Mouse (Mus musculus): ENCODE measurements around the gene Gm6525. TPM values are rescaled to one million over a fixed set of nuclear protein-coding genes. Genes with fewer than 3 reads are reported as not detected.

The Gm6525 gene
- polyA plus RNA-seq, 1 experiment from 2014 or later = 0.99 TPM

DNA sequence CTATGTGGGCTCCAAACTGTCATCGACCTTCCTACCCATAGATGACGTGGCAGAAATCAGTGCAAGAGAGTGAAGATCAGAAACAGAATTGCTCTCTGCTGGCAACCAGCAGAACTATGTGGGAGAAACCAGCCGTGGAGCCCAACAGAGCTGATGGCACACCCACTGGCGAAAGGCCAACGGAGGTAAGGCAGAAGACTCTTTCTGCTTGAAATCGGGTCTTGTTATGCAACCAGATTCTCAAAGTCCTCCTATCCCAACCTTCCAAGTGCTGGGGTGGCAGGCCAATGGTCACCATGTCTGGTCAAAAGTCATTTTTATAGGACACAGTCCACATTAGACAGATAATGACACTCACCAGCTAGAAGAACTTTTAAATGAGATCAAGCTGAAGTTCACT is 40.6 kb downstream of the Gm6525 start:
- Histone ChIP-seq H3K27me3 (ENCODE audit: control insufficient read depth, insufficient read depth, low read length) (no peaks in the 10 kb centered on the region), H3K4me1 (replicated peaks; ENCODE audit: control insufficient read depth, insufficient read depth, low read length) (peaks cover 12% of the 10 kb centered on the region; the same call in 1 of the 2 replicates), H3K27ac (ENCODE audit: low read depth, low read length) (no peak overlapping the region), H3K4me2 (replicated peaks; ENCODE audit: low read depth, low read length) (no peak overlapping the region), H3K9ac (ENCODE audit: low read depth, low read length) (no peak overlapping the region), H3K9me3 (ENCODE audit: control insufficient read depth, low read length) (no peaks in the 10 kb centered on the region), H3K36me3 (ENCODE audit: control insufficient read depth, insufficient read depth, low read length) (no peaks in the 10 kb centered on the region), H3K4me3 (ENCODE audit: low read depth, low read length) (no peak overlapping the region)
- DNase-seq (ENCODE audit: low spot score) = no peak
- 90% methylated on average over 6 of the region's 6 CpGs for WGBS
- no peak for ATAC-seq (ENCODE audit: low FRiP score)

DNA sequence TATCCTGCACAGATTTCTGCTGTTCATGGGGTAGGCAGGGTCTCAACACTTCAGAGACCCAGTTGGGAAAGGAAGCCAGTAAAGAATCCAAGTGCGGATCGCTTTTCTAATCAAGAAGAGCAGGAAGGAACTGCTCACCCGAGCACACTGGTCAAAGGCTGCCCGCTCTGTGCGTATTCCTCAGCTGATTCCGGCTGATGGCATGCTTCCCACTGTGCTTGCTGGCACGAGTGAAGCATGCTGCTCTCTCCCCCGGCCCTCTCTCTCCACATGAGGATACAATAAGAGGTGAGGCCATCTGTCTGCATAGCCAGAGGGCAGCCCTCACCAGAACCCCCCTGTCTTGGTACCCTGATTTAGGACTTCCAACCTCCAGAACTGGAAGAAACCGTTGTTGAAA is 41.3 kb downstream of the Gm6525 start:
- H3K9me3 ChIP-seq (ENCODE audit: control insufficient read depth, low read length) = no peaks in the 10 kb centered on the region
- ATAC-seq (ENCODE audit: low FRiP score) = no peak
- no peaks in the 10 kb centered on the region for H3K36me3 ChIP-seq (ENCODE audit: control insufficient read depth, insufficient read depth, low read length)
- 61% methylated on average over 9 of the region's 9 CpGs for WGBS
- no peak for DNase-seq (ENCODE audit: low spot score)
- peaks cover 12% of the 10 kb centered on the region; the same call in 1 of the 2 replicates for H3K4me1 ChIP-seq (replicated peaks; ENCODE audit: control insufficient read depth, insufficient read depth, low read length)
- no peak overlapping the region for H3K27ac ChIP-seq (ENCODE audit: low read depth, low read length)
- H3K9ac ChIP-seq (ENCODE audit: low read depth, low read length) = no peak overlapping the region
- H3K4me3 ChIP-seq (ENCODE audit: low read depth, low read length) = no peak overlapping the region
- no peaks in the 10 kb centered on the region for H3K27me3 ChIP-seq (ENCODE audit: control insufficient read depth, insufficient read depth, low read length)
- no peak overlapping the region for H3K4me2 ChIP-seq (replicated peaks; ENCODE audit: low read depth, low read length)

DNA sequence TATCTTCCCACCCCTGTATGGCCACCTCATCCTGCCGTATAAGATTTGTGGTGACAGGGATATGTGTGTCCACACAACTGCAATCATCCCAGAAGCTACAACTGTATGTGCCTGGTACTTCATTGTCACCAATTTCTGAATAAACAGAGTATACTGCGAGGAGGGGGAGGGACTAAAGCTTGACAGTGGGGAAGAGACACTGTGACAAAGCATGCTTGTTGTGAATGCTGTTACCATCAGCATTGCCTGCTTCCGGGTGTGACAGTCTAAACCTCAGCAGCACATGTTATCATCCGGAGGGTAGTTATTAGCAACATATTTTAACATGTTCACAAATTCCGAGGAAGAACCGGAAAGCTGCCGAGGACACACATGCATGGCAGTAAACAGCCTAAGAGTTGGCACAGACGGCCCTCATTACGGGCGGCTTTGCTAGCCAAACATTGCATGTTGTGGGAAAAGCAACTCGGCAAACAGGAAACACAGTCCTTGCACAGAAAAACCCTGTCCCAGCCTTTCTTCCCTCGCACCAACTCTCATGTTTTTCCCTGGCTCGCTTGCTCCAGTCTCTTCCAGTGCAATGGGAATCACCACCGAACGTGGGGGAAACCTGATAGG is 41.9 kb downstream of the Gm6525 start:
- H3K4me1 ChIP-seq (replicated peaks; ENCODE audit: control insufficient read depth, insufficient read depth, low read length) = peaks cover 12% of the 10 kb centered on the region; the same call in 1 of the 2 replicates
- ATAC-seq (ENCODE audit: low FRiP score) (no peak), DNase-seq (ENCODE audit: low spot score) (no peak)
- no peak overlapping the region for H3K4me3 ChIP-seq (ENCODE audit: low read depth, low read length)
- H3K9me3 ChIP-seq (ENCODE audit: control insufficient read depth, low read length) = no peaks in the 10 kb centered on the region
- H3K9ac ChIP-seq (ENCODE audit: low read depth, low read length) = no peak overlapping the region
- H3K36me3 ChIP-seq (ENCODE audit: control insufficient read depth, insufficient read depth, low read length) = no peaks in the 10 kb centered on the region
- 82% methylated on average over 15 of the region's 15 CpGs for WGBS
- no peak overlapping the region for H3K4me2 ChIP-seq (replicated peaks; ENCODE audit: low read depth, low read length)
- H3K27ac ChIP-seq (ENCODE audit: low read depth, low read length) = no peak overlapping the region
- no peaks in the 10 kb centered on the region for H3K27me3 ChIP-seq (ENCODE audit: control insufficient read depth, insufficient read depth, low read length)

DNA sequence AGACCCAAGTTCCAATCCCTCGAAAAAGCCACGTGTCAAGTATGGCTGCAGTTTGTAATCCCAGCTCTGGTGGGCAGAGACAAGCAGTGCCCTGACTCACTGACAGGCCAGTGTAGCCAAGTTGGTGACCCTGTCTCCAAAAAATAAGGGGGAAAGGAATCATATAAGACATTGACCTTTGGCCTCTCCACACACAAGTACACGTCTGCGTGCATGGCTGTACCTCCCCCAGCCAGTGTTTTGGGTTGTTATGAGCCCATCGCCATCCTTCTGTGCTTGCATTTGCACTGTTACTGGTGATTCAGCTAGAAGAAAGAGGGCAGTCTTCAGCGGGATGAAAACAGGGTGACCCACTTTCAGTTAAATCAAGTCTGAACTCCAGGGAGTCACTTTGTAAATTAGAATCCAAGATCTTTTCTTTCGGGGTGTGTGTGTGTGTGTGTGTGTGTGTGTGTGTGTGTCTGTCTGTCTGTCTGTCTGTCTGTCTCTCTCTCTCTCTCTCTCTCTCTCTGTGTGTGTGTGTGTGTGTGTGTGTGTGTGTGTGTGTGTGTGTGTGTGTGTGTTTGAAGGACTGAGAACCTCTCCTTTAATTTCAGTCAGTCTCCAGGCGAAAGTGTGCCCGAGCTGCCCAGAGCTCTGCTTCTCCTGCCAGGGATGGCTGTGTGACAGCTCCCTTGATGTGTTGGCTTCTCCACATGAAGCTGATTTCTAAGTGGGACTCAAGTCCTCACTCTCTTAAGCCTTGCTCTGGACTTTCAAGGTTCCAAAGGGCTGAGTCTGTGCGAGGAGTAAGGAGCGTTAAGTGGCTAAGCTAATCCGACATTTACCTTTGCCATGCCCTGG is 43.4 kb downstream of the Gm6525 start:
- Histone ChIP-seq H3K9me3 (ENCODE audit: control insufficient read depth, low read length) (no peaks in the 10 kb centered on the region), H3K4me2 (replicated peaks; ENCODE audit: low read depth, low read length) (peak overlapping the region; percentile 26; the same call in 1 of the 2 replicates), H3K4me1 (replicated peaks; ENCODE audit: control insufficient read depth, insufficient read depth, low read length) (peaks cover 12% of the 10 kb centered on the region; the same call in 1 of the 2 replicates), H3K36me3 (ENCODE audit: control insufficient read depth, insufficient read depth, low read length) (no peaks in the 10 kb centered on the region), H3K9ac (ENCODE audit: low read depth, low read length) (peak overlapping the region; percentile 32; the same call in 1 of the 2 replicates), H3K27me3 (ENCODE audit: control insufficient read depth, insufficient read depth, low read length) (no peaks in the 10 kb centered on the region), H3K27ac (ENCODE audit: low read depth, low read length) (no peak overlapping the region), H3K4me3 (ENCODE audit: low read depth, low read length) (no peak overlapping the region)
- DNase-seq (ENCODE audit: low spot score) = no peak
- whole genome bisulfite sequencing = 50% methylated on average over 12 of the region's 12 CpGs
- ATAC-seq (ENCODE audit: low FRiP score) = no peak

DNA sequence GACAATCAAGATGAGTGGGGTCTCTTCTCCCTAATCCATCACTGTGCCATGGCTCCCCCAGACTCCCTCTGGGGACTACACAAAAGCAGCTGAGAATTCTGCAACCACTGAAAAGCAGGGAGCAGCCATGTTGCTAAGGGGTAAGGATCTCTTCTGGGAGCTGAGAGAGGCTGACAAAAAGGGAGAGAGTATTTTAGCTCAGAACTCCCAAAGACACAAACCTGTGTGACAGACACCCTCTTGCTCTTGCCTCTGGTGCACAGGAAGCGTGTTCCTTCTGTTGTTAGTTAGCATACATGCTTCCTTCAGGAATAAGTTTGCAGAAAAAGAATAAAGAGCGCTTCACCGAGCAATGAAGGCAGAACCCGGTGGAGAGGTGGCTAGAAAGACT is 44.1 kb downstream of the Gm6525 start:
- 39% methylated on average over 4 of the region's 4 CpGs for WGBS
- ATAC-seq (ENCODE audit: low FRiP score) = no peak
- Histone ChIP-seq H3K36me3 (ENCODE audit: control insufficient read depth, insufficient read depth, low read length) (no peaks in the 10 kb centered on the region), H3K9ac (ENCODE audit: low read depth, low read length) (peak overlapping the region; percentile 32; the same call in 1 of the 2 replicates), H3K9me3 (ENCODE audit: control insufficient read depth, low read length) (no peaks in the 10 kb centered on the region), H3K4me2 (replicated peaks; ENCODE audit: low read depth, low read length) (peak overlapping the region; percentile 26), H3K4me3 (ENCODE audit: low read depth, low read length) (peak overlapping the region; percentile 8; the same call in 1 of the 2 replicates), H3K27ac (ENCODE audit: low read depth, low read length) (no peak overlapping the region), H3K27me3 (ENCODE audit: control insufficient read depth, insufficient read depth, low read length) (no peaks in the 10 kb centered on the region), H3K4me1 (replicated peaks; ENCODE audit: control insufficient read depth, insufficient read depth, low read length) (peaks cover 12% of the 10 kb centered on the region; the same call in 1 of the 2 replicates)
- no peak for DNase-seq (ENCODE audit: low spot score)

DNA sequence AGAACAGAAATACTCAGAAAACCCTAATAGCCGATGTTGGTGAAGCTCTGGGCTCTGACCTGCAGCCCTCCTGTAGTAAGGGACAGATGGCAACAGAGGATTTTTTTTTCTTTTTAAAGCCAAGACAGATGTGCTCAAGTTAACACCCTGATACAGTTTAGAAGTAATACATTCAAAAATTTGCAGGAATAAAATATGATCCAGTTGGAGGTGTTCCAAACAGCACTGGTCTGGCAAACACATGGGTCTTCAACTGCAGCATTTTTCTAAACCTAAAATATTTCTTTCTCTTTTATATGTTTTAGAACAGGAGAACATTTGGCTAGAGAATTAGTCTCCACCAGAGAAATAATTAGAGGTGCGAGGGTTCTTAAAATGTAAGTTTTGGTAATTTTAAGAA is 44.6 kb downstream of the Gm6525 start:
- H3K27ac ChIP-seq (ENCODE audit: low read depth, low read length) = no peak overlapping the region
- H3K9me3 ChIP-seq (ENCODE audit: control insufficient read depth, low read length) = no peaks in the 10 kb centered on the region
- peak overlapping the region; percentile 45 for H3K4me3 ChIP-seq (ENCODE audit: low read depth, low read length)
- ATAC-seq (ENCODE audit: low FRiP score) (no peak), DNase-seq (ENCODE audit: low spot score) (no peak)
- 59% methylated on average over 2 of the region's 2 CpGs for WGBS
- H3K4me1 ChIP-seq (replicated peaks; ENCODE audit: control insufficient read depth, insufficient read depth, low read length) = peaks cover 12% of the 10 kb centered on the region; the same call in 1 of the 2 replicates
- H3K27me3 ChIP-seq (ENCODE audit: control insufficient read depth, insufficient read depth, low read length) = no peaks in the 10 kb centered on the region
- H3K9ac ChIP-seq (ENCODE audit: low read depth, low read length) = no peak overlapping the region
- H3K4me2 ChIP-seq (replicated peaks; ENCODE audit: low read depth, low read length) = peak overlapping the region; percentile 26
- H3K36me3 ChIP-seq (ENCODE audit: control insufficient read depth, insufficient read depth, low read length) = no peaks in the 10 kb centered on the region

DNA sequence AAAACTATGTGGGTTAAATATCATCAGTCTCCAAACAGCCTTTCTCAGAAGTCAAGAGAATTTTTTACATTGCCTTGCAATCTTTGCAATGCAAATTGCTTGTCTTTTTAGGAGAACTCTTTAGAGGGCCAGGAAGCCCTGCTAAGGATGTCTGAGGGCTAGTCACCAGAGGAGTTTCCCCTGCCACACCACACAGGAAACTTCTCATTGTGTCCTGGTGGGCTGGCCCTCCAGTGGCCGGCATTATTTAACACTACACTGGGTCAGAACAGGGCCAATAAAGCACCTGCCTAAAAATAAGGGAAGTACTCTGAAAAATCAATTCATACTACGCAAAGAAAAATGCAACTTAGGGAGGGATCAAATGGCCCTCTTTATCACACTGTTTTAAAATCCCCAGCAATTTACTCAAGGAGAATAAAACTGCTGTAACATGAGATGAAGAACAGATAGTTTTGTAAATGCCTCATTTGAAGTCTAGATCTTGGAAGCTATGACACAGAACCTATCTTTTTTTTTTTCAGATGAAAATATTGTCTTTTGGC is 45.3 kb downstream of the Gm6525 start:
- DNase-seq (ENCODE audit: low spot score) = peak; percentile 32
- no peaks in the 10 kb centered on the region for H3K27me3 ChIP-seq (ENCODE audit: control insufficient read depth, insufficient read depth, low read length)
- H3K4me2 ChIP-seq (replicated peaks; ENCODE audit: low read depth, low read length) = peak overlapping the region; percentile 59
- H3K4me1 ChIP-seq (replicated peaks; ENCODE audit: control insufficient read depth, insufficient read depth, low read length) = peaks cover 12% of the 10 kb centered on the region; the same call in 1 of the 2 replicates
- ATAC-seq (ENCODE audit: low FRiP score) = no peak
- peak overlapping the region; percentile 43; the same call in 1 of the 2 replicates for H3K27ac ChIP-seq (ENCODE audit: low read depth, low read length)
- H3K9me3 ChIP-seq (ENCODE audit: control insufficient read depth, low read length) = no peaks in the 10 kb centered on the region
- H3K36me3 ChIP-seq (ENCODE audit: control insufficient read depth, insufficient read depth, low read length) = no peaks in the 10 kb centered on the region
- 12% methylated on average over 2 of the region's 2 CpGs for WGBS
- peak overlapping the region; percentile 45 for H3K4me3 ChIP-seq (ENCODE audit: low read depth, low read length)
- peak overlapping the region; percentile 12; the same call in 1 of the 2 replicates for H3K9ac ChIP-seq (ENCODE audit: low read depth, low read length)

DNA sequence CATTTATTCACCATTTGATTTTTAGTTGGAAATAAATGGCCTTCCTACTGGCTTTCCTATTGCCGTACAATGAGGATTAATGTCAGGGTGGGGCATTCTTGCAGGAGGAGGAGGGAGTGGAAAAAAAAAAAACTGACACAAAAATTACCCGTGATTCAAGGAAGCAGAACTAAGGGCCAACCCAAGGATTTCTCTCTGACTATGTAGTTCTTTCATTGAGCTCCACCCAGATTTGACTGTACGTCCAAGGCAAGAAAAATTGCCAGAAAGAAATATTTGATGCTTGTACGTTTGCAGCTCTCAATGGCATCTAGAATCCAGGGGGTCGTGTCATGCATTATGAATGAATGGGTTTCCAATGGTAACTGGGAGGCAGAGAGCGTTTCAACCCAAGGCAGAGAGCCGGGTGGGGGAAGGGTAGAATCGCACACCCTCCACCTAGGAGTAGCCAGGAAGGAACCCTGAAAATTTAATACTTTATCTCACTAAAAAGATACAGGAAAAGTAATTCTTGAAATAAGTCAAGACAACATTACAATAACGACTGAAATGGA is 45.9 kb downstream of the Gm6525 start:
- no peaks in the 10 kb centered on the region for H3K27me3 ChIP-seq (ENCODE audit: control insufficient read depth, insufficient read depth, low read length)
- H3K9ac ChIP-seq (ENCODE audit: low read depth, low read length) = peak overlapping the region; percentile 57
- 1% methylated on average over 9 of the region's 9 CpGs for WGBS
- peaks cover 12% of the 10 kb centered on the region; the same call in 1 of the 2 replicates for H3K4me1 ChIP-seq (replicated peaks; ENCODE audit: control insufficient read depth, insufficient read depth, low read length)
- DNase-seq (ENCODE audit: low spot score) (peak; percentile 79), ATAC-seq (ENCODE audit: low FRiP score) (peak; percentile 79)
- no peaks in the 10 kb centered on the region for H3K36me3 ChIP-seq (ENCODE audit: control insufficient read depth, insufficient read depth, low read length)
- peak overlapping the region; percentile 45 for H3K4me3 ChIP-seq (ENCODE audit: low read depth, low read length)
- peak overlapping the region; percentile 59 for H3K4me2 ChIP-seq (replicated peaks; ENCODE audit: low read depth, low read length)
- peak overlapping the region; percentile 79 for H3K27ac ChIP-seq (ENCODE audit: low read depth, low read length)
- no peaks in the 10 kb centered on the region for H3K9me3 ChIP-seq (ENCODE audit: control insufficient read depth, low read length)

All from hindbrain, embryonic 11.5 days (tissue).